Mouse (Mus musculus) right cerebral cortex, postnatal 14 days (tissue): ENCODE data around the gene Prrg4.
"Not testable (repeated sequence)": the region's sequence is repeated elsewhere in the genome, so short reads cannot be mapped to it uniquely, and the experiment has no call there.

Experiments used
- DNase-seq: peaks from one replicate; pipeline ENCODE4 v3.0.0; 2022

Prrg4 gene

GRCm38 (mm10) chr2:104840974-104841373 lies 8.7 kb downstream of the Prrg4 start:
- DNase-seq, result no peak

DNA sequence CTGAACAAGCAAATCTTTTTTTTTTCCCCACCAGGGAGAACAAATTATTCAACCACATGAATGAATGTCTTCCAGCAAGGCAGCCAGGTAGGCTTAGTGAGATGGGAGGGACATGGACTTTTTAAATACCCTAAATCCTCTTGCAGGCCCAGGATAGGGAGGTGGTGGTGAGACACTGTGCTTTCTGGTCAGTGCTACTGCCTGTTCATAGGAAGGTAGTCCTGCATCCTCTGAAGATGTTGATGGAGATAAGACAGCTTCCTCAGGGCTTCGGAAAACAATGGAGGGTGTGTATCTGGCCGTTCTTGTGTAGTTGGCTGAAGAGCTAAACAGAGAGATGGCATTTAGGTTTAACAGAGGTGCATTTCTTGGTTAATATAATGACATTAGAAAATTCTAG lies 17.2 kb downstream of the Prrg4 start:
- DNase-seq, result no peak

- DNase-seq, result no peak
These were observed 23.5 kb downstream of the Prrg4 start for GRCm38 (mm10) chr2:104826191-104826590.

DNA sequence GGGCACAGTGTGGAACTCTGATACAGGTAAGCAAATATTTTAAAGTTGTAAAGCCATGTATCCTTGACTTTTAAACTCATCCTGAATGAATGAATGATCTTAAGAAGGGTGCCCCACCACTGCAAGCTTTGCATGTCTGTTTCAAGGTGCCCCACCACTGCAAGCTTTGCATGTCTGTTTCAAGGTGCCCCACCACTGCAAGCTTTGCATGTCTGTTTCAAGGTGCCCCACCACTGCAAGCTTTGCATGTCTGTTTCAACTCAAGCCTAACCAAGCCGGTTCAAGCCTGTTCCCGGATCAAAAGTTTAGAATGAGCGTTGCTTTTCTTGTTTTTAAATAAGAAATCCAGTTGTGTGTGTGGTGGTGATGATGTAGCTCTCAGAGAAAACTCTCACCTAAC lies 30.9 kb downstream of the Prrg4 start:
- DNase-seq, result not testable (repeated sequence)

GRCm38 (mm10) chr2:104817555-104818330 lies 31.9 kb downstream of the Prrg4 start:
- DNase-seq, result no peak

- DNase-seq, result peak; percentile 86
These were observed 32.7 kb downstream of the Prrg4 start for GRCm38 (mm10) chr2:104816866-104817439.

DNA sequence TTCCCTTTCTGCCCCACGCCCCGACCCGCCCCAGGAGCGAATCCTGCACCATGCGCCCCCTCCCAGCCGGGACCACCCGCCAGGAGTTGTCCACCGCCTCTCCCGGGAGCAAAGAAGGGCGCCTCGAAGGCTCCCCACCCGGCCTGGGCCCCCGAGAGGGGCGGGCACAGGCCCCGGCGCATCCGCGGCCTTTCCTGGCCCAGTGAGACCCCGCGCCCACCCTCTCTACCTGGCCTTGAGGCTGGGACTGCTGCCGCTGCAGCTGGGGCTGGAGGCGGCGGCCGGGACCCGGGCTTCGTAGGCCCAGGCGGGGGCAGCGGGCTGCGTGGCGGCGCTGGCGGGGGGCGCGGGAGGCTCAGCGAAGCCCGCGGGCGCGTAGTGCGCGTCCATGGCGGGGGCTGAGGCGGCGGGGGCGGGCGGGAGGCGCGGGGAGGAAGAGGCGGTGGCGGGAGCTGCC lies 33.3 kb downstream of the Prrg4 start, which contains the start of gene Qser1:
TSS of gene Qser1 (minus strand) at position 390 of the 457 bp plus-strand sequence.
- no peak for DNase-seq

GRCm38 (mm10) chr2:104815561-104816370 lies 33.9 kb downstream of the Prrg4 start:
- no peak for DNase-seq

- no peak for DNase-seq
These were observed 35.3 kb downstream of the Prrg4 start for GRCm38 (mm10) chr2:104814181-104814951.

DNA sequence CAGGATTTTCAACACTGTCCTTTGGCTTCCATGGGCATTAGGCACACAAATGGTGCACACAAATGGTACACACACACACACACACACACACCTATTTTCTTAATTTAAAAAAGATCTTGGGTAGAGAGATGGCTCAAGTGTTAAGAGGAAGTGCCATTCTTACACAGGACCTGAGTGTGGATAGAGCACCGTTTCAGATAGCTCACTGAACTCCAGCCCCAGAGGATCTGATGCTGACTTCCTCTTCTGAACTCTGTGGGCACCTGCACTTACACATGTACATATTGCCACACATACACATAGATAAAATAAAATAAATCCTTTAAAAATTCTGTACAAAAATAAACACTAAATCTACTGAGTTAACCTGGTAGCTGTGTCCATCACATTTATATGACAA lies 44.2 kb downstream of the Prrg4 start:
- no peak for DNase-seq
